Mouse (Mus musculus): ENCODE measurements around the gene Erbin. TPM values are rescaled to one million over a fixed set of nuclear protein-coding genes. Genes with fewer than 3 reads are reported as not detected.

The Erbin gene
- polyA plus RNA-seq (2014; fragmentation: Illumina TruSeq; extraction: RNeasy Lipid Tissue Mini Kit (QIAGEN cat#74804)) = 367 TPM

GRCm38 (mm10) chr13:103920261-103920932 lies at the start of gene Erbin:
Gene Erbin, minus strand, starts transcription at chr13:103920514.

DNA sequence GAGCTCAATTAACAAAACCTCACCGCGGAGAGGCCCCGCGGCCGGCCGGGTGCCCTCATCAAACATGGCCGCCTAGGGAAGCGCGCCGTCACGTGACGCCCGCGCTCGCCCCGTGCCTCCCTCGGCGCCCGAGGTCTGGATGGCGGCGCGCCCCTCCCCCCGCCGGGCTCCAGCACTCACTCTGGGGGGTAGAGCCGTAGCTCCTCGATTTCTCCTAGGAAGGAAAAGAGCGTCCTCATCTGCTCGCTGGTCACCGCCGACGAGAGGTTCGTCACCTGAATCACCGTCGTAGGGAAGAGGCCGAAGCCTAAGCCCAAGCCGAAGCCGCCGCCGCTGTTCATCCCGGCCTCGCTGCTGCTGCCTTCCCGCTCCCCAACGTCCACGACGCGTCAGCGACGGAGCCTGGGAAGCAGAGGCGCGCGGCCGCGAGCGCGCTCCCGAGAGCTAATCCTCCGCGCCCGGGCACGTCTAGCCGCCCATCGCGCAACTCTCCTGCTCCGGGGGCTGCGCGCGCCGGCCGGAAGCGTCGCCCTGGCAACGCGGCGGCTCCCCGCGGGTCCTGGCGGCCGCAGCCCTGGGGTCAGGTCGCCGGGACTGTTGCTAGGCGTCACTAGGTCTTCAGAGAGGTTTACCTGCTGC lies 146.1 kb downstream of the Erbin start, which contains the start of gene Srek1:
Gene Srek1 (minus strand): TSS at position 490 of the 639 bp plus-strand sequence.

Other genes starting within 250 kb of the Erbin start
- gene Srek1, start 145.9 kb downstream of the Erbin start, polyA plus RNA-seq (2014; fragmentation: Illumina TruSeq; extraction: RNeasy Lipid Tissue Mini Kit (QIAGEN cat#74804)) = 73.8 TPM
- gene Nln, start 189.1 kb upstream of the Erbin start, polyA plus RNA-seq (2014; fragmentation: Illumina TruSeq; extraction: RNeasy Lipid Tissue Mini Kit (QIAGEN cat#74804)) = 72.6 TPM
- 8.3 TPM for gene Sgtb, start 189.2 kb upstream of the Erbin start, polyA plus RNA-seq (2014; fragmentation: Illumina TruSeq; extraction: RNeasy Lipid Tissue Mini Kit (QIAGEN cat#74804))